Mouse (Mus musculus) testis, adult 2 months (tissue): ENCODE data around the gene Tex14.

Experiments
- CTCF ChIP-seq: fragments of 200-500 bp; IDR thresholded peaks from 2 replicates; pipeline ENCODE4 v1.5.1; 2012; ENCODE audit warnings: low read depth, mild to moderate bottlenecking, inconsistent platforms, low read length, moderate library complexity; ENCODE audit not compliant: control insufficient read depth, insufficient read depth, insufficient replicate concordance
- POLR2A ChIP-seq: fragments of 200-500 bp; IDR thresholded peaks from 2 replicates; pipeline ENCODE4 v1.6.1; 2012; ENCODE audit warnings: low read depth, mild to moderate bottlenecking, inconsistent platforms, low read length, moderate library complexity; ENCODE audit not compliant: control insufficient read depth

DNA sequence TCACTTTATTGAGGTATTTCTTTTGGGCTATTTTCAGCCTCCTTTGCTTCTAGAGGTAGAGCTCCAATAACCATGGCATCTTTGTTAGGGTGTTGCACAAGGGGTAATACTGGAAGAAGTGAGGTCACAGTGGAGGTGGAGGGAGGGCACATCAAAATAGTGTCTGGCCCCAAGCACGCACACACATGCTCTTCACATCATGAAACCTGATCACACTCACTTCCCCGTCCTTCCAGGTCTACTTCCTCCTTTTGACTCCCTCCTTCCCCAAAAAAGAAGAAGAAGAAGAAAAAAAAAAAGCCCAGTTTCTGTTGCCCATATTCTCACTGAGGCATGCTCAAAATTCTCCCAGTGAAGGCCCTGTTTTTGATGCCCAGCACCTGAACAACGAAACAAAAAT, 122.5 kb downstream of the Tex14 start:
- no peak for TF ChIP-seq CTCF
- no peak for TF ChIP-seq POLR2A
